Mouse (Mus musculus): ENCODE measurements around the gene Stpg4. TPM values are rescaled to one million over a fixed set of nuclear protein-coding genes. Genes with fewer than 3 reads are reported as not detected.
A peak's percentile ranks its signal among the peaks of the same experiment; 100 is the strongest.

The Stpg4 gene
- polyA plus RNA-seq, 1 experiment from 2014 or later, result not detected

- Histone ChIP-seq H3K4me2 (ENCODE audit: low read depth, low read length) (no peak overlapping the region), H3K27ac (ENCODE audit: low read length) (no peak overlapping the region), H3K27me3 (ENCODE audit: control insufficient read depth, insufficient read depth, low read depth, low read length) (no peaks in the 10 kb centered on the region), H3K4me1 (ENCODE audit: control insufficient read depth, low read depth, low read length) (peaks cover 17% of the 10 kb centered on the region), H3K36me3 (ENCODE audit: control insufficient read depth, insufficient read depth) (no peaks in the 10 kb centered on the region; the same call in 1 of the 2 replicates), H3K9ac (ENCODE audit: low read depth, low read length) (no peak overlapping the region), H3K4me3 (ENCODE audit: low read depth, low read length) (no peak overlapping the region), H3K9me3 (replicated peaks; ENCODE audit: control insufficient read depth, low read length) (no peaks in the 10 kb centered on the region)
- ATAC-seq (ENCODE audit: low read depth), result no peak
- WGBS (ENCODE audit: insufficient replicate concordance), result 47% methylated on average over 2 of the region's 2 CpGs
Measured at GRCm38 (mm10) chr17:87366520-87366919, 61.0 kb downstream of the Stpg4 start.

GRCm38 (mm10) chr17:87365268-87365667 is 62.3 kb downstream of the Stpg4 start:
- H3K27ac ChIP-seq (ENCODE audit: low read length), result no peak overlapping the region

GRCm38 (mm10) chr17:87364108-87364507 is 63.4 kb downstream of the Stpg4 start:
- H3K4me1 ChIP-seq (ENCODE audit: control insufficient read depth, low read depth, low read length), result peaks cover 17% of the 10 kb centered on the region
- no peak for ATAC-seq (ENCODE audit: low read depth)
- H3K4me3 ChIP-seq (ENCODE audit: low read depth, low read length), result no peak overlapping the region
- H3K27me3 ChIP-seq (ENCODE audit: control insufficient read depth, insufficient read depth, low read depth, low read length), result no peaks in the 10 kb centered on the region
- no peaks in the 10 kb centered on the region; the same call in 1 of the 2 replicates for H3K36me3 ChIP-seq (ENCODE audit: control insufficient read depth, insufficient read depth)
- H3K4me2 ChIP-seq (ENCODE audit: low read depth, low read length), result no peak overlapping the region
- H3K9ac ChIP-seq (ENCODE audit: low read depth, low read length), result no peak overlapping the region
- H3K27ac ChIP-seq (ENCODE audit: low read length), result no peak overlapping the region
- H3K9me3 ChIP-seq (replicated peaks; ENCODE audit: control insufficient read depth, low read length), result no peaks in the 10 kb centered on the region
- WGBS (ENCODE audit: insufficient replicate concordance), result 80% methylated on average over 15 of the region's 15 CpGs

More at GRCm38 (mm10) chr17:87365268-87365667, 62.3 kb downstream of the Stpg4 start:
- Histone ChIP-seq H3K4me3 (ENCODE audit: low read depth, low read length) (no peak overlapping the region), H3K9me3 (replicated peaks; ENCODE audit: control insufficient read depth, low read length) (no peaks in the 10 kb centered on the region), H3K4me2 (ENCODE audit: low read depth, low read length) (peak overlapping the region; percentile 8), H3K36me3 (ENCODE audit: control insufficient read depth, insufficient read depth) (no peaks in the 10 kb centered on the region; the same call in 1 of the 2 replicates), H3K27me3 (ENCODE audit: control insufficient read depth, insufficient read depth, low read depth, low read length) (no peaks in the 10 kb centered on the region), H3K4me1 (ENCODE audit: control insufficient read depth, low read depth, low read length) (peaks cover 17% of the 10 kb centered on the region), H3K9ac (ENCODE audit: low read depth, low read length) (peak overlapping the region; percentile 16; the same call in 1 of the 2 replicates)
- peak; percentile 91 for ATAC-seq (ENCODE audit: low read depth)
- WGBS (ENCODE audit: insufficient replicate concordance), result 4% methylated on average over 8 of the region's 8 CpGs

GRCm38 (mm10) chr17:87361132-87361531 is 66.4 kb downstream of the Stpg4 start:
- ATAC-seq (ENCODE audit: low read depth), result no peak
- Histone ChIP-seq H3K27me3 (ENCODE audit: control insufficient read depth, insufficient read depth, low read depth, low read length) (no peaks in the 10 kb centered on the region), H3K4me1 (ENCODE audit: control insufficient read depth, low read depth, low read length) (peaks cover 14% of the 10 kb centered on the region), H3K4me2 (ENCODE audit: low read depth, low read length) (no peak overlapping the region), H3K9ac (ENCODE audit: low read depth, low read length) (no peak overlapping the region), H3K4me3 (ENCODE audit: low read depth, low read length) (no peak overlapping the region), H3K27ac (ENCODE audit: low read length) (no peak overlapping the region), H3K9me3 (replicated peaks; ENCODE audit: control insufficient read depth, low read length) (no peaks in the 10 kb centered on the region), H3K36me3 (ENCODE audit: control insufficient read depth, insufficient read depth) (no peaks in the 10 kb centered on the region; the same call in 1 of the 2 replicates)
- WGBS (ENCODE audit: insufficient replicate concordance), result 82% methylated on average over 3 of the region's 3 CpGs

- Histone ChIP-seq H3K4me1 (ENCODE audit: control insufficient read depth, low read depth, low read length) (peaks cover 7% of the 10 kb centered on the region), H3K4me2 (ENCODE audit: low read depth, low read length) (no peak overlapping the region), H3K9me3 (replicated peaks; ENCODE audit: control insufficient read depth, low read length) (no peaks in the 10 kb centered on the region), H3K9ac (ENCODE audit: low read depth, low read length) (no peak overlapping the region), H3K4me3 (ENCODE audit: low read depth, low read length) (no peak overlapping the region), H3K27ac (ENCODE audit: low read length) (no peak overlapping the region), H3K36me3 (ENCODE audit: control insufficient read depth, insufficient read depth) (no peaks in the 10 kb centered on the region; the same call in 1 of the 2 replicates), H3K27me3 (ENCODE audit: control insufficient read depth, insufficient read depth, low read depth, low read length) (no peaks in the 10 kb centered on the region)
- no peak for ATAC-seq (ENCODE audit: low read depth)
- WGBS (ENCODE audit: insufficient replicate concordance), result 77% methylated on average over 9 of the region's 9 CpGs
Measured at GRCm38 (mm10) chr17:87357506-87357905, 70.0 kb downstream of the Stpg4 start.

- H3K27ac ChIP-seq (ENCODE audit: low read length), result no peak overlapping the region
- H3K36me3 ChIP-seq (ENCODE audit: control insufficient read depth, insufficient read depth), result no peaks in the 10 kb centered on the region
- peaks cover 7% of the 10 kb centered on the region for H3K4me1 ChIP-seq (ENCODE audit: control insufficient read depth, low read depth, low read length)
- no peaks in the 10 kb centered on the region for H3K9me3 ChIP-seq (replicated peaks; ENCODE audit: control insufficient read depth, low read length)
- H3K27me3 ChIP-seq (ENCODE audit: control insufficient read depth, insufficient read depth, low read depth, low read length), result no peaks in the 10 kb centered on the region
- H3K4me3 ChIP-seq (ENCODE audit: low read depth, low read length), result no peak overlapping the region
- ATAC-seq (ENCODE audit: low read depth), result no peak
- WGBS (ENCODE audit: insufficient replicate concordance), result 87% methylated on average over 5 of the region's 5 CpGs
- H3K9ac ChIP-seq (ENCODE audit: low read depth, low read length), result no peak overlapping the region
- H3K4me2 ChIP-seq (ENCODE audit: low read depth, low read length), result no peak overlapping the region
Measured at GRCm38 (mm10) chr17:87356261-87356660, 71.3 kb downstream of the Stpg4 start.

GRCm38 (mm10) chr17:87355456-87355855 is 72.1 kb downstream of the Stpg4 start:
- Histone ChIP-seq H3K27ac (ENCODE audit: low read length) (no peak overlapping the region), H3K9me3 (replicated peaks; ENCODE audit: control insufficient read depth, low read length) (no peaks in the 10 kb centered on the region), H3K4me3 (ENCODE audit: low read depth, low read length) (no peak overlapping the region), H3K4me2 (ENCODE audit: low read depth, low read length) (no peak overlapping the region), H3K9ac (ENCODE audit: low read depth, low read length) (no peak overlapping the region), H3K36me3 (ENCODE audit: control insufficient read depth, insufficient read depth) (no peaks in the 10 kb centered on the region), H3K4me1 (ENCODE audit: control insufficient read depth, low read depth, low read length) (peaks cover 11% of the 10 kb centered on the region), H3K27me3 (ENCODE audit: control insufficient read depth, insufficient read depth, low read depth, low read length) (no peaks in the 10 kb centered on the region)
- 40% methylated on average over 8 of the region's 8 CpGs for WGBS (ENCODE audit: insufficient replicate concordance)
- 0 out of 2 replicates have a peak, but pooled peaks have one; percentile 28 for ATAC-seq (ENCODE audit: low read depth)

GRCm38 (mm10) chr17:87353745-87354320 is 73.7 kb downstream of the Stpg4 start:
- no peak overlapping the region for H3K4me3 ChIP-seq (ENCODE audit: low read depth, low read length)
- no peak overlapping the region for H3K27ac ChIP-seq (ENCODE audit: low read length)
- H3K9me3 ChIP-seq (replicated peaks; ENCODE audit: control insufficient read depth, low read length), result no peaks in the 10 kb centered on the region
- WGBS (ENCODE audit: insufficient replicate concordance), result 74% methylated on average over 8 of the region's 8 CpGs
- H3K27me3 ChIP-seq (ENCODE audit: control insufficient read depth, insufficient read depth, low read depth, low read length), result no peaks in the 10 kb centered on the region
- no peaks in the 10 kb centered on the region for H3K36me3 ChIP-seq (ENCODE audit: control insufficient read depth, insufficient read depth)
- ATAC-seq (ENCODE audit: low read depth), result no peak
- peaks cover 11% of the 10 kb centered on the region for H3K4me1 ChIP-seq (ENCODE audit: control insufficient read depth, low read depth, low read length)
- no peak overlapping the region for H3K9ac ChIP-seq (ENCODE audit: low read depth, low read length)
- no peak overlapping the region for H3K4me2 ChIP-seq (ENCODE audit: low read depth, low read length)

- H3K4me2 ChIP-seq (ENCODE audit: low read depth, low read length), result no peak overlapping the region
- no peak overlapping the region for H3K4me3 ChIP-seq (ENCODE audit: low read depth, low read length)
- H3K27ac ChIP-seq (ENCODE audit: low read length), result no peak overlapping the region
- H3K9me3 ChIP-seq (replicated peaks; ENCODE audit: control insufficient read depth, low read length), result no peaks in the 10 kb centered on the region
- no peaks in the 10 kb centered on the region for H3K27me3 ChIP-seq (ENCODE audit: control insufficient read depth, insufficient read depth, low read depth, low read length)
- ATAC-seq (ENCODE audit: low read depth), result peak; percentile 40; the same call in 1 of the 2 replicates
- H3K4me1 ChIP-seq (ENCODE audit: control insufficient read depth, low read depth, low read length), result peaks cover 11% of the 10 kb centered on the region
- WGBS (ENCODE audit: insufficient replicate concordance), result 75% methylated on average over 1 of the region's 1 CpGs
- H3K36me3 ChIP-seq (ENCODE audit: control insufficient read depth, insufficient read depth), result no peaks in the 10 kb centered on the region
- H3K9ac ChIP-seq (ENCODE audit: low read depth, low read length), result no peak overlapping the region
Measured at GRCm38 (mm10) chr17:87352898-87353225, 74.7 kb downstream of the Stpg4 start.

Data from liver, embryonic 16.5 days (tissue).